Mouse (Mus musculus): ENCODE data around the gene Olfr16.

Gene Olfr16

DNA sequence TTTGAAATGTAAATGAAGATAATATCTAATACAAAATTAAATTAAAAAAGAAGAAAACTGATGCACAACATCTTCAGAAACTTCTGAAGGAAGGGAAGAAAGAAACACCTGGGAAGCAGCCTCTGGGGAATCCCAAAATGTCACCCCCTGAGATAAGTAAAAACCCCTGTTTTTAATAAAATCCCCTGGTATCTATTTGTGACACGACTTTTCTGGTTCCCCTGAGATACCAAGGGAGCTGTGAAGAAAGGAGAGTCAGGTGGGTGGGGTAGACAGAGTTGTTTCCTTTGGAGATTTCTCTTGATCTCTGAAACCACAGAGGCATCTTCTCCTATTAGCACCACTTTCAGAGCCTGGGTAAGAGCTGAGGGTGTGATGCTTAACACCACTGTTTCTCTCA is at the start of gene Olfr16:
Gene Olfr16 (plus strand): TSS at position 250 of the 400 bp plus-strand sequence.
- DNase-seq (ENCODE audit: low spot score), result no peak

DNA sequence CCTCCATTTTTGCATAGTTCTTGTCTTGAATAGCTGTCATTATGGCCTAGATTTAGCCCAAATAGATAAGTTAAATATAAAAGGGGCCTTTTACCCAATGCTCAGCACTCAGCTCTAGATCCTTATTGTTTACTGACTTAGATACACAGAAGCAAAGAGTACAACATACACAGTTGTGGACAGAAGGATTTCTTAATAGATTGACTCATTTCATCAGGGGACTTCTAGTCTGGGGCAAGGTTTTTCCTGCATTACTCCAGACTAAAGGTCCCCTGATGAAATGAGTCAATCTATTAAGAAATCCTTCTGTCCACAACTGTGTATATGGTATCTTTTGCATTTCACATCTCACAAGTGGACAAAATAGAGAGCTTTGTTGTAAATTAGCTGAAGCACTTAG is 46.9 kb upstream of the Olfr16 start:
- no peak for DNase-seq (ENCODE audit: low spot score)

DNA sequence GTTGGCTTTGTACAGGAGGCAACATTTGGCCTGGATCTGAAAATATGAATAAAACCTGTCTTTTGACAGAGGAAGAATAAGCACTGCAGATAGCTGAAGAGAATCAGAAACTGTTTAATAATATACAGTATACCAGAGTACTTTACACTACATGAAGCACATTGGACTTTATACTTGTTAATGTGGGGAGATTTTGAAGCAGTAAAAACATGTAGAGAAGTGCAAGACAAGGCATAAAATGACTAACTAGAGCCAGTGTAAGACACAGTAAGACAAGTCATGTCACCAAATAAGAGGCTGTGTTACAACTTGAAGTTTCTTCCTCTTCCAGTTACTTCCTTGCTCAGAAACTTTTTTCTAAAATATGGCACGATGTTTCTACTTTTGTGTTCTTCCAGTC is 33.1 kb upstream of the Olfr16 start:
- DNase-seq (ENCODE audit: low spot score), result no peak

DNA sequence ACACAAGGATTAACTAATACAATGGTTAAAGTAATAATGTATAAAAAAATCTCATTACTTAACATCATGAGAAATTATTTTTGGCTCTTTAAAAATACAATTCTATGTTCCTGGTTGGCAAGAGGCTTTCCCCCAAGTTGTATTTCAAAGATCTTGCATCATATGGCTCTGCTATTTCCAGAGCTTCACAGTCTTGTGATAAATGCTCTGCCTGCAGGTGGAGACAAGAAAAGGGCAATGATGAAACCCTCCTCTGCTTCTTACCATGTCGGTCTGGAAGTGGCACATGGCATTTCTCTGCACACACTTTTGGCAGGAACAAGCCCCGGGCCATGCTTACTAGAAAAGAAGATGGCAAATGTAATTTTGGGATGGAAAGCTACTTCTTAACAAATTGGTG is 31.8 kb upstream of the Olfr16 start:
- no peak for DNase-seq (ENCODE audit: low spot score)

DNA sequence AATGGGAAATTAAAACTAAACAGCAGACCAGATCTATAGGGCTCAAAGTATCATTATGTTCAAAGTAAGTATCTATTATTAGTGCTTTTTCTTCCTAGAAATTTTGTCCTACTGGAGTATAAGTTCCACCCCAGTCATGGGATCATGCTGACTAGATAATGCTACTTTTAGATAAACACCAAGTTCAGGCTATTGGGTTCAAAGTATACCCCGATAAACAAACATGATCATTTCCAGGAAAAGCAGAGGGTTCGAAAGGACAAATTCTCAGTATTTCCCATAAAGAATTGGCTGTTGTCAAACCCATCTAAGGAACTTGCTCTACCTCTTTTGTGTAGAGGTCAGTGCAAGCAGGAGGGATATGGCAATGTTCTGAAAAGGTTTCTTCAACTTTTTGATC is 18.0 kb upstream of the Olfr16 start:
- DNase-seq (ENCODE audit: low spot score), result no peak

DNA sequence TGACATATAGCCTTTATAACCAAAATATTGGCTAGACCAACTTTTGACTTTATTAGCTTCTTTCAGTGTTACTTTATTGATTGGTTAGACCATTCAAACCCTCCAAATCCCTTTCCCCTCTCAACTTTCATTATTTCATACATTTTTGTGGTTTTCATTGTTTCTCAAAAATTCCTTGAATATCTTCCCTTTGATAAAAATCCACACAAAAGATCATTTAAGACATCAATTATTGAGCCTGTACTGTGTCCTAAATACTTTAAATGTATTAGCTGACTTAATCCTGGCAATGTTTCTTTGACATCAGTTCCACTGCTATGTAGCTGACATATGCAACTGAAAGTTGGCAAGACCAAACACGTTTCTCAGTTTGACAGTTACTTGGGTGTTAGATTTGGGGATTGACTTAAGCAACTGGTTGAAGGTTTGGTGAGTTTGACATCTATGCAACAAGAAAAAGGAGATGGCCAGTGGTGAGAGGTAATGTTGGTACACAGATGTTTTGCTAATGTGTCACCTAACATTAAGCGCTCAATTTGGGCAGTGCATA is 1.0 kb downstream of the Olfr16 start:
- no peak for DNase-seq (ENCODE audit: low spot score)

DNA sequence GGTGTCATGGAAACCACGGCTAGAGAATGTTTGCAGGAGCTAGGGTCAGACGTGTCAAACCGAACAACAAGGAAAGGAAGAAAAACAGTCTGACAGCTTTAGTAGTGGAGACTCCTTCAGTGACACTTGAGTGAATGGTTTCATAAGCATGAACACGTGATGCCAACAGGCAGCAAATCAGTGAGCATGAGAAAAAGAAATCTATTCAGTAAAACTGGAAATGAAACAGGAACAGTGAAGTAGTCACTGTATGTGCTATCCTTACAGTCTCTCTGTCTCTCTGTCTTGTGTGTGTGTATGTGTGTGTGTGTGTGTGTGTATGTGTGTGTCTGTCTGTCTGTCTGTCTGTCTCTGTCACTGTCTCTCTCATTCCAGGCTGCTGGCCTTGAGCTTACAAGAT is 5.2 kb downstream of the Olfr16 start:
- DNase-seq (ENCODE audit: low spot score), result peak; percentile 4

DNA sequence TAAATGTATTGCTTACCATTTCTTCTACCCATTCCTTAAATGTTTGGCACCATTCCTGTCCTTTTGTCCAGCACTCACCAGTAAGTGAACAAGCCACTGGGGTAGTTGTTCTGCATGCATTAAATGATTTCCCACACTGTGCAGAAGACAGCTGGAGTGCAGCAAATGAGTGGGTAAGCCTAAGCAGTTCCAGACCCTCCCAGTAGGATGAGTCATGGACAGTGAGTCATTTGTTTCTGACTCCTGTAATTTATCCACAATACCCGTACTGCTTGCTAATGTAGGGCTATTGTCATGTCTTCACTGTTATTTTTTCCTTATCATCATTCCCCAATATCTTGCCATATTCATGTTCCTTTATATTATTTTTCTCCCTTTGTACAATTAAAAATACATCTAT is 10.2 kb downstream of the Olfr16 start:
- peak; percentile 1 for DNase-seq (ENCODE audit: low spot score)

DNA sequence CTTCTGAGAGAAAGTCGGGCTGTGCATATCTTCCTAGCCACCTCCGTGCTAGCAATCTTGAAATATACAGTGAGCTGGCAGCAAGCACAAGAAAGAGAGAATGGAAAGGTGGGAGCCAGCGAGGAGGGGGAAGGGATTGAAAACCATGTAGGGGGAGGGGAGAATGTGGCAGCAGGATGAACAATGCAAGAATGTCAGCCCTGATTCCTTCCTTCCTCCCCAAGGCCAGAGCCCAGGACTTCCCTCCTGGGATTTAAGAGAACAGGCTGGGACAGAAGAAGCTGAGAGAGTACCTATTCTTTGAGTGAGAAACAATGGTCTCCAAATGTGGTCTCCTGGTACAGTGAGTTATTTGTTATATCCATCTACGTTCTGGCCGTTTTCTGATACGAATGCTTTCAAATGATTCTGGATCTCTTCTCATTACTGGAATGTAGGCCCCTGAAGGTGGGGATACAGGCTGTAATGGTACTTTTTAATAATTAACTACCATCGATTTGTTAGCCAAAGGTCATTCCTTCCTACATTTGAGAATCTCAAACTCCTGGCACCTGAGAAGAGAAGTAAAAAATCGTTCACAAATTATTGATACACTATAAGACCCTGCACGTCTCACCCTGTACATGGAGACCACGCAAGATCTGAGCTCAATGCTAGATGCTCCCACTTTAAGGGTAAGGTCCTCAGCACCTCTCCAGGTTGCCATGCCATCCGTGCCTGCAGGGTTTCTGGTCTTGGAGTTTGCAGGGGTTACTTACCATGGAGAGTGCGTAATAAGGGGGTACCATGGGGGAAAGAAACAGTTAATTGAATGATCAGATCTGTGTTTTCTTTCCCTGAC is 39.8 kb downstream of the Olfr16 start:
- DNase-seq (ENCODE audit: low spot score), result no peak

DNA sequence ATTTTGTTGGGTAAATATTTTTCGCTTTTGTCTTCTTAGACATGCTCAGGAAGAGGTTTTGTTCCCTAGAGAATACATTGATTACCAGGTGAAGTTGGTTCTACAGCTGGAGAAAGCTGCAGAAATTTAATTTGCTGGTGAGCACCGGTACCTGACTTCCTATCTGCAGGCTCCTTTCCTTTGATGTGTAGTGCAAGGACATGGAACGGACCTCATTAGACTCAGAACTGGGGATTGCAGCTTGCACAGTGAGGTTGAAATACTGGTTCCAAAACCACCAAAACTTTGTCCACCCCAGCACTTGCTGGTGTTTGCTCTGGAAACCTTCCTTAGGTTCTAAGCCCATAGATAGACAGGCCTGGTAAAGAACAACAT is 40.4 kb downstream of the Olfr16 start:
- no peak for DNase-seq (ENCODE audit: low spot score)

Measured in MN1 (cell line).